Mouse (Mus musculus) cerebellum, adult 11-12 months (tissue): ENCODE data around the gene Emx1.

Source experiments
- DNase-seq: peaks from one replicate; pipeline ENCODE4 v3.0.0; 2022

The Emx1 gene

GRCm38 (mm10) chr6:85189911-85190591 is 2.8 kb downstream of the Emx1 start:
- DNase-seq: no peak

- no peak for DNase-seq
Observed at GRCm38 (mm10) chr6:85190671-85191070, 3.4 kb downstream of the Emx1 start.

GRCm38 (mm10) chr6:85191751-85192440 is 4.7 kb downstream of the Emx1 start:
- no peak for DNase-seq

- no peak for DNase-seq
Observed at GRCm38 (mm10) chr6:85193381-85194318, 6.4 kb downstream of the Emx1 start.

GRCm38 (mm10) chr6:85197951-85198350 is 10.7 kb downstream of the Emx1 start:
- no peak for DNase-seq

GRCm38 (mm10) chr6:85206182-85206938 is 19.1 kb downstream of the Emx1 start:
- no peak for DNase-seq

- no peak for DNase-seq
Observed at GRCm38 (mm10) chr6:85206939-85207285, 19.7 kb downstream of the Emx1 start.

- no peak for DNase-seq
Observed at GRCm38 (mm10) chr6:85207345-85207744, 20.1 kb downstream of the Emx1 start.

- no peak for DNase-seq
Observed at GRCm38 (mm10) chr6:85209226-85209967, 22.2 kb downstream of the Emx1 start.

- no peak for DNase-seq
Observed at GRCm38 (mm10) chr6:85210686-85211085, 23.4 kb downstream of the Emx1 start.

GRCm38 (mm10) chr6:85218251-85218650 is 31.0 kb downstream of the Emx1 start:
- no peak for DNase-seq

GRCm38 (mm10) chr6:85218684-85219445 is 31.6 kb downstream of the Emx1 start:
- no peak for DNase-seq

- no peak for DNase-seq
Observed at GRCm38 (mm10) chr6:85219706-85220105, 32.5 kb downstream of the Emx1 start.

- no peak for DNase-seq
Observed at GRCm38 (mm10) chr6:85220917-85221316, 33.7 kb downstream of the Emx1 start.

GRCm38 (mm10) chr6:85222551-85222950 is 35.3 kb downstream of the Emx1 start:
- DNase-seq: peak; percentile 66

- peak; percentile 43 for DNase-seq
Observed at GRCm38 (mm10) chr6:85223498-85224150, 36.4 kb downstream of the Emx1 start.

- peak; percentile 68 for DNase-seq
Observed at GRCm38 (mm10) chr6:85224442-85224891, 37.2 kb downstream of the Emx1 start.

- DNase-seq: no peak
Observed at GRCm38 (mm10) chr6:85226570-85226969, 39.3 kb downstream of the Emx1 start.

GRCm38 (mm10) chr6:85227520-85227919 is 40.3 kb downstream of the Emx1 start:
- no peak for DNase-seq

- DNase-seq: no peak
Observed at GRCm38 (mm10) chr6:85230762-85231161, 43.5 kb downstream of the Emx1 start.

GRCm38 (mm10) chr6:85231469-85231868 is 44.2 kb downstream of the Emx1 start:
- no peak for DNase-seq
